Mouse (Mus musculus): ENCODE measurements around the gene Spg11. TPM values are rescaled to one million over a fixed set of nuclear protein-coding genes. Genes with fewer than 3 reads are reported as not detected.

The Spg11 gene
- total and polyA plus RNA-seq, 2 experiments from 2014 or later, result 2.7 to 15.7 TPM

DNA sequence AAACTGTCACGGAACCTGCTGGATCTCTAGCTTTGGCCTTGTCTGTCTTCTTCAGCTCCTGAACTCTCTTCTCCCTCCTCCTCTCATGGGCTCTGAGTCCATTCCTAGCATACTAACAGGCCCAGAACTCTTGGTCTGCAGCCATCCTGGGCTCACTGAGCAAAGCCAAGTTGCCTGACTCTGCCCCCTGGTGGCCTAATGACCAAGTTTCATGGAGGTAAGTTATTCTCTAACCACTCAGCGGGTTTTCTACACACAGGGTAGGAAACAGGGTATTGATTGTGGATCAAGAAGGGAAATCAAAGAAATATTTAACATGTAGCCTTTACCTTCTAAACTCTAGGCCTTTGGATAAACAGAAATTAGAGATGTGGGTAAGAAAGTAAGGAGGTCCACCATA is 42.5 kb upstream of the Spg11 start, which contains the start of gene Trim69:
Gene Trim69, plus strand, starts transcription at position 21 of the 400 bp plus-strand sequence.
- Histone ChIP-seq H3K4me3 (ENCODE audit: low read depth, low read length) (no peak within 1 kb of the TSS), H3K27ac (ENCODE audit: low read depth) (peak within 1 kb of the TSS; percentile 61), H3K9me3 (replicated peaks; ENCODE audit: control insufficient read depth, low read length) (no peaks in the 10 kb centered on the region), H3K4me1 (ENCODE audit: control insufficient read depth, insufficient read depth) (peaks cover 4% of the 10 kb centered on the region), H3K4me2 (ENCODE audit: low read depth, low read length) (0 out of 2 replicates have a peak within 1 kb of the TSS, but pooled peaks have one; percentile 17), H3K9ac (replicated peaks; ENCODE audit: low read depth, low read length) (no peak within 1 kb of the TSS), H3K27me3 (ENCODE audit: control insufficient read depth, insufficient read depth, low read length) (no peaks in the 10 kb centered on the region), H3K36me3 (replicated peaks; ENCODE audit: control insufficient read depth, insufficient read depth, low read length) (no peaks in the 10 kb centered on the region)
- TF ChIP-seq EP300 (IDR thresholded peaks at IDR 0.05; ENCODE audit: low read depth) (no peak), CTCF (IDR thresholded peaks at IDR 0.05; ENCODE audit: low read depth) (peak; percentile 91)
- peak; percentile 85 for DNase-seq (ENCODE audit: low spot score)
- 32% methylated on average over 2 of the region's 2 CpGs for WGBS
- peak; percentile 70 for ATAC-seq (ENCODE audit: insufficient read depth, low read depth)

GRCm38 (mm10) chr2:122159667-122160066 is 41.5 kb upstream of the Spg11 start:
- ATAC-seq (ENCODE audit: insufficient read depth, low read depth) (no peak), DNase-seq (ENCODE audit: low spot score) (no peak)
- Histone ChIP-seq H3K4me2 (ENCODE audit: low read depth, low read length) (no peak overlapping the region), H3K4me3 (ENCODE audit: low read depth, low read length) (no peak overlapping the region), H3K9ac (replicated peaks; ENCODE audit: low read depth, low read length) (no peak overlapping the region), H3K36me3 (replicated peaks; ENCODE audit: control insufficient read depth, insufficient read depth, low read length) (peaks cover 7% of the 10 kb centered on the region; the same call in 1 of the 2 replicates), H3K27ac (ENCODE audit: low read depth) (no peak overlapping the region), H3K27me3 (ENCODE audit: control insufficient read depth, insufficient read depth, low read length) (no peaks in the 10 kb centered on the region), H3K4me1 (ENCODE audit: control insufficient read depth, insufficient read depth) (peaks cover 4% of the 10 kb centered on the region), H3K9me3 (replicated peaks; ENCODE audit: control insufficient read depth, low read length) (no peaks in the 10 kb centered on the region)
- 88% methylated on average over 6 of the region's 6 CpGs for WGBS
- TF ChIP-seq EP300 (IDR thresholded peaks at IDR 0.05; ENCODE audit: low read depth) (no peak), CTCF (IDR thresholded peaks at IDR 0.05; ENCODE audit: low read depth) (no peak)

DNA sequence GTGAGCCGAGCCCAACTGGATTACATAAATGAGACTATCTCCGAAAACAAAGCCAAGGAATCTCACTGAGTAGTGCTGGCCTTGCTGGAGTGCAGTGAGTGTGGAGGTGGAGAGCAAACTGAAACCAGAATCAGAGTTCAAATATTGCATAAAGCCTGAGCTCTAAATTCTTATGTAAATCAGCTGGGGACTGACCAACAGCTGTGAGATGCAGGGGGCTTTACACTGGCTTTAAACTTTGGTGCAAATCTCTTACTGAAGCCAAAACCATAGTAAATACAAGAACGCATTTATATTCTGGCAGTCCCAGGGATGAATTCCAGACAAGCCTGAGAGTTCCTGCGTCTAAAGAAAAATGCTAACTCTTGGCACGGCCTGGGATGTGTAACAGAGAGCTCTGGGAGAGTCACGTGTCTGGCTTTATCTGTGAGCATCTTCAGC is 40.2 kb upstream of the Spg11 start:
- WGBS, result 28% methylated on average over 6 of the region's 6 CpGs
- peaks cover 10% of the 10 kb centered on the region for H3K36me3 ChIP-seq (replicated peaks; ENCODE audit: control insufficient read depth, insufficient read depth, low read length)
- DNase-seq (ENCODE audit: low spot score) (no peak), ATAC-seq (ENCODE audit: insufficient read depth, low read depth) (no peak)
- H3K4me1 ChIP-seq (ENCODE audit: control insufficient read depth, insufficient read depth), result peaks cover 4% of the 10 kb centered on the region
- TF ChIP-seq CTCF (IDR thresholded peaks at IDR 0.05; ENCODE audit: low read depth) (no peak), EP300 (IDR thresholded peaks at IDR 0.05; ENCODE audit: low read depth) (no peak)
- H3K9ac ChIP-seq (replicated peaks; ENCODE audit: low read depth, low read length), result no peak overlapping the region
- H3K4me3 ChIP-seq (ENCODE audit: low read depth, low read length), result no peak overlapping the region
- H3K27ac ChIP-seq (ENCODE audit: low read depth), result no peak overlapping the region
- H3K9me3 ChIP-seq (replicated peaks; ENCODE audit: control insufficient read depth, low read length), result no peaks in the 10 kb centered on the region
- no peak overlapping the region for H3K4me2 ChIP-seq (ENCODE audit: low read depth, low read length)
- H3K27me3 ChIP-seq (ENCODE audit: control insufficient read depth, insufficient read depth, low read length), result no peaks in the 10 kb centered on the region

DNA sequence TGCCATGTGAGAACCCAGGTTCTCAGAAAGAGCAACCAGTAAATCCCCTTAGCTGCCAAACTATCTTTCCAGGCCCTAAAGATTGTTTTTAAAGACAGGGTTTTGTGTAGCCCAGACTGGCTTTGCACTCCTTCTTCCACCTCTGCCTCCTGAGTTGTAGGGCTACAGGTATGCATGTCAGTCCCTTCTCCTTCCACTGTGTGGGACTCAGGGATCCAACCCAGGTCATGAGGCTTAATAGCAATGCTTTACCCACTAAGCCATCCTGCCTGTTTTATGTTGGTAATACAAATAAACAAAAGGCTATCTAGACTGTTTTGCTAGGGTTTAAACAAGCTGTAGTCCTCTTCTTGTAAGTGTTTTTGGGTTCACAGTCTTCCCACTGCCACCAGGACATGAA is 39.4 kb upstream of the Spg11 start:
- TF ChIP-seq EP300 (IDR thresholded peaks at IDR 0.05; ENCODE audit: low read depth), result no peak
- TF ChIP-seq CTCF (IDR thresholded peaks at IDR 0.05; ENCODE audit: low read depth), result no peak
- no peak for DNase-seq (ENCODE audit: low spot score)
- peaks cover 4% of the 10 kb centered on the region for H3K4me1 ChIP-seq (ENCODE audit: control insufficient read depth, insufficient read depth)
- H3K27me3 ChIP-seq (ENCODE audit: control insufficient read depth, insufficient read depth, low read length), result no peaks in the 10 kb centered on the region
- no peak overlapping the region for H3K27ac ChIP-seq (ENCODE audit: low read depth)
- no peak overlapping the region for H3K4me2 ChIP-seq (ENCODE audit: low read depth, low read length)
- ATAC-seq (ENCODE audit: insufficient read depth, low read depth), result no peak
- peaks cover 17% of the 10 kb centered on the region for H3K36me3 ChIP-seq (replicated peaks; ENCODE audit: control insufficient read depth, insufficient read depth, low read length)
- no peak overlapping the region for H3K9ac ChIP-seq (replicated peaks; ENCODE audit: low read depth, low read length)
- no peak overlapping the region for H3K4me3 ChIP-seq (ENCODE audit: low read depth, low read length)
- no peaks in the 10 kb centered on the region for H3K9me3 ChIP-seq (replicated peaks; ENCODE audit: control insufficient read depth, low read length)

DNA sequence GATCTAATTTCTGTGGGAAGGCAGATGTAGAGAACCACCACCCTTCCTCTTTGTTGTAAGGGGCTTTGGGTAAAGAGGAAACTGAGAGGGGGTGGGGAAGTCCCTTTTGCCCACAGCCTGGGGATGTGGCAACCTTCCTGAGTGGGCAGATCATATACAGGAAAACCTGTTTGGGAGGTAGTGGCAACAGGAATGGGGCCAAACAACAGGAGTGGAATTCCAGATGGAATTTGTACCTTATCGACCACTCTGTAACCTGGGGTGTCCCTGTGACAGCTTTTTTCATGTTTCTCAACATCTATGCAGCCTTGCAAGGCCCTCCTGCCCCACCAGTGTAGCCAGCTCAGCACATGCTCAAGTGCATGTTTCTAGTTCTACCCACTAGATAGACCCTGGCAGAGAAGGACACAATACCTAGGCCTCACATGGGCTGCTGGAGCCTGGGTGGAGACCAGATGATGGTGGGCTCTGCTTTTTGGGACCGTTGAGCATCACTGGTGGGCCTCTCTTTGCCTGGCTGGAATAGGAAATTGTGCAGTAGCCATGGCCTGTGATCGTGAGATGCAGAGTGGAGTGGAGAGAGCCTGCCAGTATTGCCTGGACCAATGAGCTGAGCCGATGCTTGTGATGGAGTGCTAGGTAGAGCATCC is 38.0 kb upstream of the Spg11 start:
- no peaks in the 10 kb centered on the region for H3K9me3 ChIP-seq (replicated peaks; ENCODE audit: control insufficient read depth, low read length)
- H3K9ac ChIP-seq (replicated peaks; ENCODE audit: low read depth, low read length), result no peak overlapping the region
- peaks cover 25% of the 10 kb centered on the region for H3K36me3 ChIP-seq (replicated peaks; ENCODE audit: control insufficient read depth, insufficient read depth, low read length)
- H3K27ac ChIP-seq (ENCODE audit: low read depth), result no peak overlapping the region
- ATAC-seq (ENCODE audit: insufficient read depth, low read depth) (no peak), DNase-seq (ENCODE audit: low spot score) (no peak)
- no peak for TF ChIP-seq CTCF (IDR thresholded peaks at IDR 0.05; ENCODE audit: low read depth)
- no peak for TF ChIP-seq EP300 (IDR thresholded peaks at IDR 0.05; ENCODE audit: low read depth)
- H3K4me1 ChIP-seq (ENCODE audit: control insufficient read depth, insufficient read depth), result peaks cover 2% of the 10 kb centered on the region
- 78% methylated on average over 4 of the region's 4 CpGs for WGBS
- H3K4me2 ChIP-seq (ENCODE audit: low read depth, low read length), result no peak overlapping the region
- H3K27me3 ChIP-seq (ENCODE audit: control insufficient read depth, insufficient read depth, low read length), result no peaks in the 10 kb centered on the region
- H3K4me3 ChIP-seq (ENCODE audit: low read depth, low read length), result no peak overlapping the region

GRCm38 (mm10) chr2:122155292-122155691 is 37.1 kb upstream of the Spg11 start:
- TF ChIP-seq EP300 (IDR thresholded peaks at IDR 0.05; ENCODE audit: low read depth) (no peak), CTCF (IDR thresholded peaks at IDR 0.05; ENCODE audit: low read depth) (no peak)
- WGBS, result 71% methylated on average over 2 of the region's 2 CpGs
- ATAC-seq (ENCODE audit: insufficient read depth, low read depth) (no peak), DNase-seq (ENCODE audit: low spot score) (no peak)
- no peak overlapping the region for H3K9ac ChIP-seq (replicated peaks; ENCODE audit: low read depth, low read length)
- H3K4me2 ChIP-seq (ENCODE audit: low read depth, low read length), result no peak overlapping the region
- H3K27me3 ChIP-seq (ENCODE audit: control insufficient read depth, insufficient read depth, low read length), result no peaks in the 10 kb centered on the region
- H3K4me3 ChIP-seq (ENCODE audit: low read depth, low read length), result no peak overlapping the region
- no peak overlapping the region for H3K27ac ChIP-seq (ENCODE audit: low read depth)
- peaks cover 30% of the 10 kb centered on the region for H3K36me3 ChIP-seq (replicated peaks; ENCODE audit: control insufficient read depth, insufficient read depth, low read length)
- no peaks in the 10 kb centered on the region for H3K9me3 ChIP-seq (replicated peaks; ENCODE audit: control insufficient read depth, low read length)
- H3K4me1 ChIP-seq (ENCODE audit: control insufficient read depth, insufficient read depth), result no peaks in the 10 kb centered on the region
